Mouse (Mus musculus) left cerebral cortex, postnatal 14 days (tissue): ENCODE results near the gene Wwp2. TPM values are rescaled to one million over a fixed set of nuclear protein-coding genes. Genes with fewer than 3 reads are reported as not detected.
A peak's percentile ranks its signal among the peaks of the same experiment; 100 is the strongest.

Experiments used
- DNase-seq, 2 experiments: peaks; one replicate each; pipeline ENCODE4 v3.0.0; 2021 to 2022; ENCODE audit warnings: low spot score in 2 of 2, mixed read lengths in 1 of 2
- intact Hi-C: fragments of 180-260 bp; cut with DNase I; formaldehyde crosslinking; loops from one replicate; pipeline ENCODE4 v1.15.1; 2025
- long read RNA-seq, 2 experiments: library from polyadenylated mRNA; stranded (forward); transcript quantifications; one replicate each; pipeline ENCODE4 v2.0.0; 2021
- total RNA-seq, 2 experiments: library from RNA; stranded (reverse); gene quantifications; 2 replicates each; pipeline ENCODE4 v1.2.3; 2021

The Wwp2 gene
- 10 to 100 TPM; 31.7 to 36.2 TPM for total RNA-seq
- long read RNA-seq, experiment 1, full-length matches to known transcripts = 18 of 34 reads
- long read RNA-seq, experiment 1, partial matches to known transcripts = 8 of 34 reads
- long read RNA-seq, experiment 1, other reads (novel, unspliced or antisense) = 8 of 34 reads
- long read RNA-seq, experiment 2, full-length matches to known transcripts = 14 of 22 reads
- long read RNA-seq, experiment 2, partial matches to known transcripts = 6 of 22 reads
- long read RNA-seq, experiment 2, other reads (novel, unspliced or antisense) = 2 of 22 reads

GRCm38 (mm10) chr8:107435962-107436831 lies at the start of gene Wwp2:
Wwp2 (plus strand) TSS chr8:107436365.
- peak; percentile 42 to 71 for DNase-seq
- intact Hi-C loops = no loop called here

GRCm38 (mm10) chr8:107386642-107387041 lies 49.5 kb upstream of the Wwp2 start:
- intact Hi-C loops = no loop called here
- DNase-seq = peak in 1 of 2 experiments; percentile 30

GRCm38 (mm10) chr8:107387861-107388260 lies 48.3 kb upstream of the Wwp2 start:
- peak in 1 of 2 experiments; percentile 20 for DNase-seq
- intact Hi-C loops = loop anchor here (2.0 kb wide), 1 partner anchor 37 kb away; the partner anchor contains the start of gene Nob1

- intact Hi-C loops = loop anchor here (2.0 kb wide), 1 partner anchor 35 kb away; the partner anchor contains the start of gene Nob1
- peak; percentile 42 to 43 for DNase-seq
Observed at GRCm38 (mm10) chr8:107389557-107389956, 46.6 kb upstream of the Wwp2 start.

- no peak for DNase-seq
- intact Hi-C loops = no loop called here
Observed at GRCm38 (mm10) chr8:107390476-107391135, 45.6 kb upstream of the Wwp2 start.

- no peak for DNase-seq
- intact Hi-C loops = no loop called here
Observed at GRCm38 (mm10) chr8:107391136-107391516, 45.0 kb upstream of the Wwp2 start.

- intact Hi-C loops = no loop called here
- no peak for DNase-seq
Observed at GRCm38 (mm10) chr8:107395397-107395796, 40.8 kb upstream of the Wwp2 start.

- intact Hi-C loops = no loop called here
- no peak for DNase-seq
Observed at GRCm38 (mm10) chr8:107396106-107396670, 40.0 kb upstream of the Wwp2 start.

- intact Hi-C loops = no loop called here
Observed at GRCm38 (mm10) chr8:107397665-107398064, 38.5 kb upstream of the Wwp2 start.

GRCm38 (mm10) chr8:107399495-107399894 lies 36.7 kb upstream of the Wwp2 start:
- peak; percentile 8 to 25 for DNase-seq
- intact Hi-C loops = no loop called here

More at GRCm38 (mm10) chr8:107397665-107398064, 38.5 kb upstream of the Wwp2 start:
- DNase-seq = no peak

- intact Hi-C loops = no loop called here
- DNase-seq = no peak
Observed at GRCm38 (mm10) chr8:107401866-107402265, 34.3 kb upstream of the Wwp2 start.

- DNase-seq = peak; percentile 70 to 83
- intact Hi-C loops = no loop called here
Observed at GRCm38 (mm10) chr8:107403038-107403781, 33.0 kb upstream of the Wwp2 start, which contains the start of gene Nqo1. Nqo1 (minus strand) TSS chr8:107403206.

- intact Hi-C loops = no loop called here
- DNase-seq = no peak
Observed at GRCm38 (mm10) chr8:107404057-107404456, 32.1 kb upstream of the Wwp2 start.

- intact Hi-C loops = no loop called here
- no peak for DNase-seq
Observed at GRCm38 (mm10) chr8:107405935-107406334, 30.2 kb upstream of the Wwp2 start.

- DNase-seq = no peak
- intact Hi-C loops = no loop called here
Observed at GRCm38 (mm10) chr8:107411391-107411790, 24.8 kb upstream of the Wwp2 start.

- intact Hi-C loops = no loop called here
- no peak for DNase-seq
Observed at GRCm38 (mm10) chr8:107412552-107412951, 23.6 kb upstream of the Wwp2 start.

GRCm38 (mm10) chr8:107413881-107414280 lies 22.3 kb upstream of the Wwp2 start:
- intact Hi-C loops = no loop called here
- no peak for DNase-seq

GRCm38 (mm10) chr8:107417001-107417400 lies 19.2 kb upstream of the Wwp2 start:
- intact Hi-C loops = no loop called here
- no peak for DNase-seq

- intact Hi-C loops = loop anchor here (2.0 kb wide), 1 partner anchor 35 kb away; no protein-coding TSS in a partner anchor
- DNase-seq = no peak
Observed at GRCm38 (mm10) chr8:107424176-107424575, 12.0 kb upstream of the Wwp2 start.
